Mouse (Mus musculus): ENCODE data around the gene Olfr659. TPM values are rescaled to one million over a fixed set of nuclear protein-coding genes. Genes with fewer than 3 reads are reported as not detected.

Olfr659 gene
- polyA plus RNA-seq (2015; fragmentation: Nextera tagmentation; extraction: Ambion mirVana) = not detected in 2 replicates

DNA sequence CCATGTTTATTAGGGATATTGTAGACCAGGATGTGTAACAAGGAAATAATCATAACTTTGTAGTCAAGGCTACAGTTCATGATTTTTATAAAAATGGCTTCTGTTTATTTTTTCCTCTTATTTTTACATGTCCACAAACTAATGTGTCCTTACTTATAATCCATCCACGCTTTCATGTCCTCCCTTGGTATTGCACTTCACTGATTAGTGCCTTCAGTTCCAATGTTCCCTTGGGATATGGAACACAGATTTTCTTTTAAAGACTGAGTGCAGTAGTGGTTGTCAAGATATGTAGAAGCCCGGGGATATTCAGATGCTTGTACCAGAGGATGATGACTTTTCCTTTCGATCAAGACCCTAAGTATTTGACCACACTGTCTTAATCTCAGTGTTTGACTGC is at the start of gene Olfr659:
TSS of gene Olfr659 (plus strand) at position 301 of the 400 bp plus-strand sequence.
- WGBS = 87% methylated on average over 3 of the region's 3 CpGs
- no peaks in the 10 kb centered on the region for H3K4me1 ChIP-seq (ENCODE audit: control insufficient read depth, insufficient read depth, low read length)
- H3K4me3 ChIP-seq (ENCODE audit: low read depth, low read length) = no peak within 1 kb of the TSS
- no peaks in the 10 kb centered on the region for H3K36me3 ChIP-seq (ENCODE audit: control insufficient read depth, insufficient read depth, low read length)
- H3K9ac ChIP-seq (ENCODE audit: low read depth, low read length) = no peak within 1 kb of the TSS
- H3K4me2 ChIP-seq (ENCODE audit: low read length) = no peak within 1 kb of the TSS
- no peaks in the 10 kb centered on the region for H3K9me3 ChIP-seq (replicated peaks; ENCODE audit: control insufficient read depth, low read length, poor library complexity, severe bottlenecking)
- no peak for ATAC-seq
- H3K27ac ChIP-seq (ENCODE audit: low read length) = no peak within 1 kb of the TSS
- no peaks in the 10 kb centered on the region for H3K27me3 ChIP-seq (ENCODE audit: control insufficient read depth, insufficient read depth, low read depth, low read length)

DNA sequence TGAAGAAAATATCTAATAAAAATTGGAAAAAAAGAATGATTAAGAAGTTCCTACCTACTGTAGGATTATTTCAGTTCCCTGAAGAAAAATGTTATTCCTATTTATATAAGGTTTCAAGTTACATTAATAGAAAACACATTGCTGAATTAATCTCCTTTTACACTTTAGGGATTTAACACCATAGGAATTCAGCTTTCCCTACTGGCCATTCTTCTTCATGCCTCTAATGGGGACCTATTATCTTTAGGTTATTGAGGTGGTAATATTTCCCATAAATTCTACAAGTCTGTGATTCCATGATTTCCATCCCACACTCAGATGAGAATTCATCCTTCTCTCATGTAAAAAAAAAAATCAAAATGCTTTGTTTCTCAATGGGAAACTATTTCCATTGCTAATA is 42.1 kb upstream of the Olfr659 start, which contains the start of gene Olfr657:
TSS of gene Olfr657 (plus strand) at position 301 of the 400 bp plus-strand sequence.
- Histone ChIP-seq H3K9ac (ENCODE audit: low read depth, low read length) (no peak within 1 kb of the TSS), H3K27ac (ENCODE audit: low read length) (no peak within 1 kb of the TSS), H3K36me3 (ENCODE audit: control insufficient read depth, insufficient read depth, low read length) (no peaks in the 10 kb centered on the region), H3K4me2 (ENCODE audit: low read length) (no peak within 1 kb of the TSS), H3K27me3 (ENCODE audit: control insufficient read depth, insufficient read depth, low read depth, low read length) (no peaks in the 10 kb centered on the region), H3K4me3 (ENCODE audit: low read depth, low read length) (no peak within 1 kb of the TSS), H3K4me1 (ENCODE audit: control insufficient read depth, insufficient read depth, low read length) (no peaks in the 10 kb centered on the region), H3K9me3 (replicated peaks; ENCODE audit: control insufficient read depth, low read length, poor library complexity, severe bottlenecking) (no peaks in the 10 kb centered on the region)
- ATAC-seq = no peak

DNA sequence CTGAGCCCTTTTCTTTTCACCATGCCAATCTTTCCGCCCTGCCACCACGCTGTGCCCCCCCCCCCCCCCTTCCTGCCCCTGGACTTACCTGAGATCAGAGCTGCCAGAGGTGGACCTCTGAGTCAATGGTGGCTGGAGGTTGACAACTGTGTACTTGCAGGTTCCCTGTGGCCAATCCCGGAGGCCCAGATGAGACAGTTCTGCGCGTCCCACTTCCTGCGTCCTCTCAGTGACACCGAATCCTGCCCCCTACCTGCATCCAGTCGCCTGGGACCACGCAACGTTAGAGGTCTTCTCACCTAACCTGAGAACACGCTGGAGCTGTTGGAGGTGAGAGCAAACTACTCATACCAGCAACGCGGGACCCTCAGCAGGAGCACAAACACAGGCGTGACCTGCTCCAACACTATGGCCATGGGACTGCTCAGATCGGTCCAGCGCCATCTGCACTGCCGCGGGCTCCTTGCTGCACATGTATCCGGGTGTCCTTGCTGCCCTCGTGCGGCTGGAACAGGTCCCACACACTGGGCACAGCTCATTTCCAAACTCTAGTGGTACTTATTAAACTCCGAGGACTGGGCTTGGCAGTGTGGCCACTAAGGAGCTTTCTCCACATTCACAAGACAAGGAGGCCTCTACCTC is 19.6 kb upstream of the Olfr659 start, which contains the start of gene Olfr658:
TSS of gene Olfr658 (minus strand) at position 465 of the 642 bp plus-strand sequence.
- Histone ChIP-seq H3K4me1 (ENCODE audit: control insufficient read depth, insufficient read depth, low read length) (no peaks in the 10 kb centered on the region), H3K36me3 (ENCODE audit: control insufficient read depth, insufficient read depth, low read length) (no peaks in the 10 kb centered on the region), H3K27me3 (ENCODE audit: control insufficient read depth, insufficient read depth, low read depth, low read length) (no peaks in the 10 kb centered on the region), H3K9ac (ENCODE audit: low read depth, low read length) (0 out of 2 replicates have a peak within 1 kb of the TSS, but pooled peaks have one; percentile 34), H3K4me3 (ENCODE audit: low read depth, low read length) (peak within 1 kb of the TSS; percentile 33), H3K9me3 (replicated peaks; ENCODE audit: control insufficient read depth, low read length, poor library complexity, severe bottlenecking) (no peaks in the 10 kb centered on the region), H3K4me2 (ENCODE audit: low read length) (peak within 1 kb of the TSS; percentile 50), H3K27ac (ENCODE audit: low read length) (no peak within 1 kb of the TSS)
- 21% methylated on average over 21 of the region's 22 CpGs for WGBS
- peak; percentile 94 for ATAC-seq

DNA sequence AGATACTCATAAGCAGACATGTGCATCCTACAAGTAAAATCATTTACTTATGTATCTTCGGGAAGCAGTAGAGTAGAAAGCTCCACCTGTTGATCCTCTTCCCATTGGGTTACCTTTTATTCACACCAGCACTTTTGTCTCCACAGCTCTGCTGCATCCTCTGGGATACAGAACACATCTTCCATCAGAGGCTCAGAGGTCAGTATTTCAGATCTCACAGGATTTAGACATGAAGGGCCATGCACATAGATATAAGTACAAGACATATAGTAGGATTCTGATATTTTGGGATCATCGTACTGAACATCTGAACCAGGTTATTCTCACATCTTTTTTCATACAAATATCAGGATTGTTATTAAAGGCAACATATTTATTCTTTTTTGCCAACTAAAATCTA is 19.6 kb downstream of the Olfr659 start, which contains the start of gene Olfr661:
TSS of gene Olfr661 (plus strand) at position 301 of the 400 bp plus-strand sequence.
- no peak for ATAC-seq
- WGBS = 88% methylated on average over 2 of the region's 2 CpGs
- H3K9me3 ChIP-seq (replicated peaks; ENCODE audit: control insufficient read depth, low read length, poor library complexity, severe bottlenecking) = no peaks in the 10 kb centered on the region
- H3K36me3 ChIP-seq (ENCODE audit: control insufficient read depth, insufficient read depth, low read length) = no peaks in the 10 kb centered on the region
- H3K4me3 ChIP-seq (ENCODE audit: low read depth, low read length) = no peak within 1 kb of the TSS
- H3K27me3 ChIP-seq (ENCODE audit: control insufficient read depth, insufficient read depth, low read depth, low read length) = no peaks in the 10 kb centered on the region
- no peak within 1 kb of the TSS for H3K27ac ChIP-seq (ENCODE audit: low read length)
- H3K9ac ChIP-seq (ENCODE audit: low read depth, low read length) = no peak within 1 kb of the TSS
- no peak within 1 kb of the TSS for H3K4me2 ChIP-seq (ENCODE audit: low read length)
- no peaks in the 10 kb centered on the region for H3K4me1 ChIP-seq (ENCODE audit: control insufficient read depth, insufficient read depth, low read length)

Other genes with a start within 250 kb of the Olfr659 start
- gene Trim30a, start 201.6 kb upstream of the Olfr659 start, polyA plus RNA-seq (2015; fragmentation: Nextera tagmentation; extraction: Ambion mirVana) = 0.42 and 0.48 TPM in 2 replicates
- 0.36 and 0.50 TPM in 2 replicates for gene Trim30d, start 158.9 kb upstream of the Olfr659 start, polyA plus RNA-seq (2015; fragmentation: Nextera tagmentation; extraction: Ambion mirVana)
- gene Olfr651, start 116.6 kb upstream of the Olfr659 start, polyA plus RNA-seq (2015; fragmentation: Nextera tagmentation; extraction: Ambion mirVana) = not detected in 2 replicates
- gene Olfr652, start 105.9 kb upstream of the Olfr659 start, polyA plus RNA-seq (2015; fragmentation: Nextera tagmentation; extraction: Ambion mirVana) = not detected in 2 replicates
- gene Olfr653, start 89.4 kb upstream of the Olfr659 start, polyA plus RNA-seq (2015; fragmentation: Nextera tagmentation; extraction: Ambion mirVana) = not detected in 2 replicates
- gene Olfr654, start 79.7 kb upstream of the Olfr659 start, polyA plus RNA-seq (2015; fragmentation: Nextera tagmentation; extraction: Ambion mirVana) = not detected in 2 replicates
- gene Olfr655, start 65.0 kb upstream of the Olfr659 start, polyA plus RNA-seq (2015; fragmentation: Nextera tagmentation; extraction: Ambion mirVana) = not detected in 2 replicates
- not detected in 2 replicates for gene Olfr656, start 52.8 kb upstream of the Olfr659 start, polyA plus RNA-seq (2015; fragmentation: Nextera tagmentation; extraction: Ambion mirVana)
- gene Olfr657, start 42.0 kb upstream of the Olfr659 start, polyA plus RNA-seq (2015; fragmentation: Nextera tagmentation; extraction: Ambion mirVana) = not detected in 2 replicates
- gene Olfr658, start 19.4 kb upstream of the Olfr659 start, polyA plus RNA-seq (2015; fragmentation: Nextera tagmentation; extraction: Ambion mirVana) = 0.10 and 0.16 TPM in 2 replicates
- gene Olfr661, start 19.7 kb downstream of the Olfr659 start, polyA plus RNA-seq (2015; fragmentation: Nextera tagmentation; extraction: Ambion mirVana) = not detected in 2 replicates
- gene Usp17le, start 110.7 kb downstream of the Olfr659 start, polyA plus RNA-seq (2015; fragmentation: Nextera tagmentation; extraction: Ambion mirVana) = not detected in 2 replicates
- not detected in 2 replicates for gene Usp17lb, start 175.8 kb downstream of the Olfr659 start, polyA plus RNA-seq (2015; fragmentation: Nextera tagmentation; extraction: Ambion mirVana)
- gene Usp17la, start 190.3 kb downstream of the Olfr659 start, polyA plus RNA-seq (2015; fragmentation: Nextera tagmentation; extraction: Ambion mirVana) = not detected in 2 replicates
- not detected in 2 replicates for gene Olfr665, start 211.3 kb downstream of the Olfr659 start, polyA plus RNA-seq (2015; fragmentation: Nextera tagmentation; extraction: Ambion mirVana)
- gene Olfr666, start 229.2 kb downstream of the Olfr659 start, polyA plus RNA-seq (2015; fragmentation: Nextera tagmentation; extraction: Ambion mirVana) = not detected in 2 replicates

Data from midbrain, embryonic 16.5 days (tissue).